Mouse (Mus musculus) heart, embryonic 10.5 days (tissue): Measurements from ENCODE around the gene Rerg. TPM values are rescaled to one million over a fixed set of nuclear protein-coding genes. Genes with fewer than 3 reads are reported as not detected.
"Not testable (repeated sequence)": the region's sequence is repeated elsewhere in the genome, so short reads cannot be mapped to it uniquely, and the experiment has no call there.

ENCODE experiments used
- DNase-seq: peaks from one replicate; pipeline ENCODE4 v3.0.0-alpha.2; 2017; ENCODE audit warnings: low spot score
- H3K27ac ChIP-seq: fragments of 300-500 bp; sonication (generic); 2 replicates; pipeline ENCODE4 v1.5.1; 2016; ENCODE audit warnings: mild to moderate bottlenecking
- H3K27me3 ChIP-seq: fragments of 300-500 bp; sonication (generic); 2 replicates; pipeline ENCODE4 v1.6.1; 2016; ENCODE audit warnings: mild to moderate bottlenecking; ENCODE audit not compliant: poor library complexity, insufficient read depth, severe bottlenecking
- H3K36me3 ChIP-seq: fragments of 300-500 bp; sonication (generic); 2 replicates; pipeline ENCODE4 v1.6.1; 2016; ENCODE audit warnings: mild to moderate bottlenecking, moderate library complexity
- H3K4me1 ChIP-seq: fragments of 300-500 bp; sonication (generic); 2 replicates; pipeline ENCODE4 v1.6.1; 2016; ENCODE audit warnings: mild to moderate bottlenecking
- H3K4me3 ChIP-seq: fragments of 300-500 bp; sonication (generic); 2 replicates; pipeline ENCODE4 v1.5.1; 2016; ENCODE audit warnings: mild to moderate bottlenecking, moderate library complexity
- H3K9me3 ChIP-seq: fragments of 300-500 bp; sonication (generic); 2 replicates; pipeline ENCODE4 v1.6.1; 2016; ENCODE audit warnings: mild to moderate bottlenecking, moderate library complexity
- WGBS: fragments of 180-500 bp; shearing (Covaris S2); methylation state at CpG from one replicate; pipeline ENCODE4 v1.1.7; 2016; 5-methylcytosine and 5-hydroxymethylcytosine counted together
- polyA plus RNA-seq: library from polyadenylated mRNA; unstranded; fragments of >200 nt; fragmentation: Nextera tagmentation; extraction: Ambion mirVana; gene quantifications from 2 replicates; pipeline ENCODE4 v1.2.1, GENCODE M21; 2016

Gene Rerg
- polyA plus RNA-seq, 1 experiment from 2014 or later = 6.8 TPM

DNA sequence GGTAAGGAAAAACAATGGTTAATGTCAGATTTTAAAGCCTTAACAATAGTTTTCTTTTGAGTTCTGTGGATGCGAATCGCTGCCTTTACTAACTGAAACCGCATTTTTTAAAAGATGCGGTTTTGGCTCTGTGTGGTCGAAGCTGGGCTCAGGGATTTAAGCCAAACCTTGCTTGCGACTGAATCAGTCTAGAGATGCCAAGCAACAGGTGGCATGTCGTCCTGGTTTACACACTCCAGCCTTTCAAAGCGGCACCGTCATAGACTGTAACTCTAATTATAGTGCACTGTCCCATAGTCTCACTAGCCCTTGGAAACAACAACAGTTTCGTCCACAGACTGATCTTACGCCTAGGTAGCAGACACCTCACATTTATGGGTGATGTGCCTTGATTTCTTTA is 123.3 kb downstream of the Rerg start:
- H3K27ac ChIP-seq = no peak overlapping the region
- H3K4me3 ChIP-seq = no peak overlapping the region
- H3K4me1 ChIP-seq = no peaks in the 10 kb centered on the region
- peaks cover 8% of the 10 kb centered on the region; the same call in 1 of the 2 replicates for H3K9me3 ChIP-seq
- 88% methylated on average over 11 of the region's 11 CpGs for WGBS
- H3K27me3 ChIP-seq = no peaks in the 10 kb centered on the region
- DNase-seq = no peak
- 0 out of 2 replicates have a peak, but pooled peaks cover 2% of the 10 kb centered on the region for H3K36me3 ChIP-seq

DNA sequence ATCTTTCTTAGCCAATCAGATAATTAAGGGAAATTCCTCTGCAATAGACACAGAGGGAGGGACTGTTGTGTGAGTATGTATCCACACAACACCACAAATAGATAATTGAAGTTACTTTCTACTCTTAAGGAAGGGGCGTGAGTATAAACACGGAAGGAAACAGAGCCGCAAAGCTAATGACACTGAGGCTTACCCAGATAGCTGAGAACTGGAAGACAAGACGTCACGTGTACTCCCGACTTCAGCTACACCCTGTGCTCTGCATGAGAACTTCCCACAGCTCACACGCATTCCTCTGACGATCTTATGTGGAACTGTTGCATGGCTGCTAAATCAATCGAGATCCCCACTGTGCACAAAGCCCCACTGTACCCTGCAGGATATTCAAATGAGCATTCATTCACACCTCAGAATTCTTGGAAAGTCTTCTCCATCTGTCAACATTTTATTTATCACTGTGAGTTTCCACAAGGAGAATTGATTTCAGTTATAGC is 125.2 kb downstream of the Rerg start:
- no peak for DNase-seq
- Histone ChIP-seq H3K4me3 (no peak overlapping the region), H3K4me1 (no peaks in the 10 kb centered on the region), H3K27ac (no peak overlapping the region), H3K9me3 (peaks cover 8% of the 10 kb centered on the region; the same call in 1 of the 2 replicates), H3K36me3 (0 out of 2 replicates have a peak, but pooled peaks cover 2% of the 10 kb centered on the region), H3K27me3 (no peaks in the 10 kb centered on the region)
- WGBS = 73% methylated on average over 9 of the region's 9 CpGs

DNA sequence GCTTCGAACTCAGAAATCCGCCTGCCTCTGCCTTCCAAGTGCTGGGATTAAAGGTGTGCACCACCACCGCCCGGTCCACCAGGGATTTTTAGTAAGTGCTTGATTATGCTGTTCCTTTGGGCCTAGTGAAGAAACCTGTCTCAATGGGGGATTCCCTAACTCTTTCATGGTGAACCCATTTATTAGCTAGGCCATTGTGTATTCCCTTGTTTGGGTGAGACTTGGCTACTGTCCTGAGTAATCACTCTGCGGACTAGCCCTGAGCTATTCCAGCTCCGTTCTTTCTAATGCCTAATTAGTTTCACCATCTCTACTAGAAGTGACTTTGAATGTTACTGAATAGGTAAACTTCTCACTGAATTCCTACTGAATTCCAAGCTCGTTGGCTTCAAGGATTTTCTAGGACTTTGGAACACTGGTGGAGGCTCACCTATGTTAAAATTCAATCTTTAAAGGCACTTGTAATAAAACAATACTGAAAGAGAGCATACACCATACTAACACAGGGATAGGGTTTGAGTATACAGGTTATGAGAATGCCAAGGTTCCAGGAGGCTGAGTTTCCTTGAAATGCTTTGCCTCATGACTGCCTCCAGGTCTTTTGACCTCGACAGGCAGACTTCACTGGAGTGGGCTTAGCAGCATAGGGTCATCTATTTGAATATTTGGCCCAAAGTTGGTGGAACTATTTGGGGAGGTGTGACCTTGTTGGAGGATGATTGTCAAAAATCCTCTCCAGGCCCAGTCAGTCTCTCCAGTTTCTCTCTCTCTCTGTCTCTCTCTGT is 134.5 kb downstream of the Rerg start:
- H3K4me1 ChIP-seq, H3K36me3 ChIP-seq, H3K4me3 ChIP-seq, H3K9me3 ChIP-seq, DNase-seq, H3K27me3 ChIP-seq, H3K27ac ChIP-seq: not testable (repeated sequence)
- 86% methylated on average over 8 of the region's 8 CpGs for WGBS

DNA sequence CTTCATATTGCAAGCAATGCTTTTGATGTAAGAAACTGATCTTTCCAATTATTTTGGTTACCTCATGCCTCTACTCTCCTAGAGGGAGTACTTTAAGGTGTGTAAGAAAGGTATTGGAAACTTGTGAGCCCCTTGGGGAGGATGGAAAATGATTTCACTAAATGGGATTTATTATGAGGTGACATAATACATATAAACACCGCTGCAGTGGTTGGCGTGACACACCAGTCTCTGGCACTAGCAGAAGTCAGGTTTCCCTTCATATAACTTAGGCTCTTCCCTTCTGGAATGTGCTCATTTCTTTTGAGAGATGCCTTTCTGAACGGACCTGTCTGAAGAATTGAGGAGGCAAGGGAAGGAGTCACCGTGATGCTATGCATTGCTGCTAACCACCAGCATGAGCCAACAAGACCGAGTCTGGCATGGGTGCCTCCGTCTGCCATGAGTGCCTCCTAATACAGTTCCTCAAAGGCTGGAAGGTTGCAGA is 139.6 kb downstream of the Rerg start:
- Histone ChIP-seq H3K36me3 (no peaks in the 10 kb centered on the region), H3K4me3 (no peak overlapping the region), H3K4me1 (no peaks in the 10 kb centered on the region), H3K27ac (no peak overlapping the region), H3K9me3 (no peaks in the 10 kb centered on the region), H3K27me3 (no peaks in the 10 kb centered on the region)
- 81% methylated on average over 6 of the region's 6 CpGs for WGBS
- no peak for DNase-seq

DNA sequence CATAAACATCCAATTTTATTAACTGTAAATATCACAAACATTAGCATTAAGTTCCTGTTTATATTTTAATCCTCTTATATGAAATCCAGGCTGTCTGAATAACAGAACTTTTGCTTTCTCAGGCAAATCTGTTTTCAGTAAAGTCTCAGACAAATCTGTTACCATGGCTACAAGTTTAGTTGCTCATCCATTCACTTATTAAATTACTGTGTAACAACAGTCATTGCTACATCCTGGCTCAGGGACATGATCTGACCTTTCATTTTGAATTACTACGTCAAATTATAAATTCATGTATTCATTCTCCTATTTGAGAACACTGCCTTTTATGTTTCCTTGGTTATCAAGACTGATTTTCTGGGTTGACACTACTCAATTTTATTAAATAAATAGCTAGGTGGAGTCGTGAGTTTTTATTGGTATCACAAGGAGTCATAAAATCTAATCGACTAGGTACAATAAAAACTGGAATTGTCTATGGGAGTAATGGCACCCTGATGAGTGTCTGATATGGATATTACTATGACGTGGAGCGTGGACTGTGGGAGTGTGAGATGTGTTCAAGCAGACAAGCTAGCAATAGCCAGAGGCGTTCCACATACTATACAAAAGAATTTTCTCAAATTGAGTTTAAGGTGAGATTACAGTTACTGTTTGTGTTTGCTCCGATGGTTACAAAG is 140.2 kb downstream of the Rerg start:
- Histone ChIP-seq H3K9me3 (no peaks in the 10 kb centered on the region), H3K4me3 (no peak overlapping the region), H3K27me3 (no peaks in the 10 kb centered on the region), H3K36me3 (no peaks in the 10 kb centered on the region), H3K27ac (no peak overlapping the region), H3K4me1 (no peaks in the 10 kb centered on the region)
- WGBS = 82% methylated on average over 7 of the region's 7 CpGs
- no peak for DNase-seq

DNA sequence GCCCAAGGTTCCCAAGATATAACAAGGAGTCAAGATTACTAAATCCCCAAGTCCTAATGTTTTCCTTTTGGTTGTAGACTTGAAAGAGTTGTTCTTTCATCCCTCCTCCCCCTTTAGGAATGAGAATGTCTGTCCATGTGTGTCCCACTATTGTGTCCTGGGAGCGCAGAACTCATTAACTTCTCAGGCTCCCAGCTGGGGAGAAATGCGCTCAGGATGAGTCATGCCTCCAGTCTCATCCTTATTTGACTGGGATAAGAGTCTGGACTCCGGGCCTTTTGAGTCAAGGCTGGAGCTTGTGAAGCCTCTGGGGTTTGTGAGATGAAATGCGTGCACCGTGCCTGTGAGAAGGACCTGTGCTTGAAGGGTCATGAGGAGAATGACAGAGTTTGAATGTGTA is 144.8 kb downstream of the Rerg start:
- Histone ChIP-seq H3K4me1 (no peaks in the 10 kb centered on the region), H3K4me3 (no peak overlapping the region), H3K27me3 (no peaks in the 10 kb centered on the region), H3K27ac (no peak overlapping the region), H3K36me3 (no peaks in the 10 kb centered on the region), H3K9me3 (no peaks in the 10 kb centered on the region)
- 56% methylated on average over 5 of the region's 5 CpGs for WGBS
- DNase-seq = no peak

DNA sequence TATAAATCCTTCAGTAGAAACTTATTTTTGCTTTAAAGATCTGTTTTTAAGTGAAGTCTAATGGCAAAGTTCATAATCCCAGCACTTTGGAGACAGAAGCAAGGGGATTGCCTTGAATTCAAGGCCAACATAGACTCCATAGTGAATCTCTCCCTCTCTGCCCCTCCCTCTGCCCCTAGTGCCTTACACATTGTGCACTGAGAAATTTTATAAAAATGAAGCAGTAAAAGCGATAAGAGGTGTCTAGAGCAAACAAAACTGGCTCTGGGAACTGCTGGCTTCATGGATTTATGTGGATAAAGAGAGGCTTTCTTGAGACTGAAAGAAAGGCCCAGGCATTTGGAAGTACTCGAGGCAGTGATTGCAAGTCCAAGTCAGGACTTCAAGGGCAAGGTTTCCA is 145.8 kb downstream of the Rerg start:
- Histone ChIP-seq H3K4me1 (no peaks in the 10 kb centered on the region), H3K4me3 (no peak overlapping the region), H3K27ac (no peak overlapping the region), H3K9me3 (no peaks in the 10 kb centered on the region), H3K27me3 (no peaks in the 10 kb centered on the region), H3K36me3 (no peaks in the 10 kb centered on the region)
- 84% methylated on average over 2 of the region's 2 CpGs for WGBS
- DNase-seq = no peak

DNA sequence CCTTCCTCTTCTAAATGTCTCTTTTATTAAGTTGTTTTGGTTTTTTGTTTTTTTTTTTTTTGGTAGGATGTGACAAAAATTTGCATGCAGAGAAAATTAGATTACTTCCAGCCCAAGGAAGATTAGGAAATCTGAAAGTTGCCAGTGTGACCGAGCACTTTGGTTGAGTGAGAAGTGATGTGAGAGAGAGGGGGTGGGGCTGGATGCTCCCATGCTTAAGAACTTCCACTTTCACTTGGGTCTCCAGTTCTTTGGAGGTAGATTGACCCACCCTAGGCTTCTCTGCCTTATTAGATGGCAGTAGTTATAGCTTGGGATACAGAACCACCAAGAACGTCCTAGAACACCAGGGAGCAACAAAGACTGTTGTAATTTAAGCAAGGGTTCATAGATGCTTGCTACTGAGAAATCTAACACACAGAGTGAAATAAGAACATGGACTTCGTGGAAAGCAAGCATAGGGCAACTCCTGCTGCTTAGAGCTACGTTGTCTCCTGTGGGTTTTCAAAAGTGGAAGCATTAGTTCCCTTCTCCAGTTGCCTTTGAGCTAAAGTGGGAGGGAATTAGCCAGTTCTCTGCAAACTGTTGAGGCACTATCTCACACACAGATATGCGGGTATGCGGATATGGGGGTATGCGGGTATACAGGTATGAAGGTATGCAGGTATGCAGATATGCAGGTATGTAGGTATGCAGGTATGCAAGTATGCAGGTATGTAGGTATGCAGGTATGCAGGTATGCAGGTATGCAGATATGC is 152.9 kb downstream of the Rerg start:
- Histone ChIP-seq H3K4me3 (no peak overlapping the region), H3K36me3 (no peaks in the 10 kb centered on the region), H3K9me3 (no peaks in the 10 kb centered on the region), H3K27ac (no peak overlapping the region), H3K27me3 (no peaks in the 10 kb centered on the region), H3K4me1 (no peaks in the 10 kb centered on the region)
- no peak for DNase-seq
- 78% methylated on average over 7 of the region's 7 CpGs for WGBS

DNA sequence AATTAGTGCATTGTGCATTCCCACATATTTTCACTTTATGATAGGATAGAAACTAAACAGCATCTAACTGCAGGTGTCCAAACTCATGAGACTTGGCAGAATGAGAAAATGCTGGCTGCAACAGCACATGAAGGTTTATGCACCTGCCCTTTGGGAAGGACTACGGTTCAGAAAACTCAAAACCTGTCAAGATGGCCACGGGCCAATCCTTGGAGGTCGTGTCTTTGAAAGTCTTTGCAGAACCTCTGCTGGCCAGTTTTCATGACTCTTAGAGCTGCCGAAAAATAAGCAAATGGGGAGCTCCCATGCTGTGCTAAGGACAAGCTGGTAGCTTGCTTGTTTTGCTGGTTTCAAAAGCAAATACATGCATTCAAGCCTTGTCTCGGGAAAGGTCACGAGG is 156.0 kb downstream of the Rerg start:
- DNase-seq = no peak
- Histone ChIP-seq H3K27me3 (no peaks in the 10 kb centered on the region), H3K36me3 (no peaks in the 10 kb centered on the region), H3K4me1 (no peaks in the 10 kb centered on the region), H3K27ac (no peak overlapping the region), H3K9me3 (no peaks in the 10 kb centered on the region), H3K4me3 (no peak overlapping the region)
- WGBS = 75% methylated on average over 6 of the region's 6 CpGs

DNA sequence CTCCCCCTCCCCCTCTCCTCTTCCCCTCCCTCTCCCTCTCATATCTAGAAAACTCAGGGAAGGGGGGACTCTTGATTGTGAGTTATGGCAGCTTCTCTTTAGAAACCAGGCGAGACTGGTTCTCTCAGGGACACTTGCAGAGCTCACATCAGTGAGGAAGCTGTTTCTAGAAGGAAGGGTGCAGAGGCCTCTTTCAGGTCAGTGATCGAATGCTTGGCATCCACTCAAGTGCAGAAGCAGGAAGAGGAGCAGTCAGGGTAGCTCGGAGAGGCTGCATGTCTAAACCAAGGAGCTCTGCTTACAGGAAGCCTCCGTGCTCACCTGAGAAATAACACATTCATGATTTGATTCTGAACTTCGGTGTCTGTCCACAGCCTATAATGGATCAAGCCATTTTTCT is 159.1 kb downstream of the Rerg start:
- WGBS = 74% methylated on average over 5 of the region's 5 CpGs
- Histone ChIP-seq H3K36me3 (no peaks in the 10 kb centered on the region), H3K27ac (no peak overlapping the region), H3K4me1 (no peaks in the 10 kb centered on the region), H3K27me3 (peaks cover 5% of the 10 kb centered on the region; the same call in 1 of the 2 replicates), H3K4me3 (no peak overlapping the region), H3K9me3 (no peaks in the 10 kb centered on the region)
- DNase-seq = no peak
